ENCODE assay signal across 7 mouse cellular contexts in the genomic region with DNA sequence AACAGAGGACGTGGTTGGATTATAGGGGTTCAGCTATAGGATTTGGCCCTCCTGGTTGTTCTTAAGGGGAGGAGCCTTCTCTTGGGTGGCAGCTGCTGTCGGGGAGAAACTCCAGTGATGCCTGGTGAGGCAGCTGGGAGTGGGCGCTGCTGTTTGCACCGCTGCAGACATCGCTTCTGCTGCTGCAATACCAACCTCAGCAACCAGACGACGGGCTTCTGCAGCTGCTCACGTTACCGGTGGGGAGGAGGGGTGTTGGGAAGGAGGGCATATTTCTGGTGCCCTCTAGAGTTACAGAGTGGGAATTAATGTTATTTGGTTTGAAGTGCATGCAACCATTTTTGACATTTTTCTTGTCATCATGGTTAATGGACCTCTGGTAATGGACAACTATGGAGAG. TPM values are rescaled to one million over a fixed set of nuclear protein-coding genes. Genes with fewer than 3 reads are reported as not detected.
DNase-seq lines count a peak whose midpoint lies in the region; ATAC-seq and TF ChIP-seq lines count a peak whose summit lies in the region.

No protein-coding gene starts in this region.

- no peaks in the 10 kb centered on the region for H3K9me3 ChIP-seq in embryonic facial prominence, embryonic 10.5 days
- H3K9me3 ChIP-seq in limb, embryonic 11.5 days (ENCODE audit: control insufficient read depth, low read length) = no peaks in the 10 kb centered on the region; the same call in 1 of the 2 replicates
- no peaks in the 10 kb centered on the region; the same call in 1 of the 2 replicates for H3K9me3 ChIP-seq in midbrain, embryonic 13.5 days

- no peak for ATAC-seq in limb, embryonic 11.5 days (ENCODE audit: insufficient number of reproducible peaks, low FRiP score, low TSS enrichment, low read depth)
- ATAC-seq in midbrain, embryonic 13.5 days = peak; percentile 13; the same call in 1 of the 2 replicates

- H3K36me3 ChIP-seq in embryonic facial prominence, embryonic 10.5 days (replicated peaks) = peaks cover 48% of the 10 kb centered on the region
- peaks cover 2% of the 10 kb centered on the region for H3K36me3 ChIP-seq in limb, embryonic 11.5 days (ENCODE audit: control insufficient read depth, insufficient read depth, low read length)
- H3K36me3 ChIP-seq in midbrain, embryonic 13.5 days = peaks cover 18% of the 10 kb centered on the region
- H3K36me3 ChIP-seq in small intestine, adult 2 months (ENCODE audit: control insufficient read depth, insufficient read depth, low read length) = peaks cover 6% of the 10 kb centered on the region; the same call in 1 of the 2 replicates

- peak overlapping the region; percentile 84 for H3K4me3 ChIP-seq in embryonic facial prominence, embryonic 10.5 days
- H3K4me3 ChIP-seq in limb, embryonic 11.5 days (ENCODE audit: low read depth, low read length) = peak overlapping the region; percentile 61
- peak overlapping the region; percentile 80 for H3K4me3 ChIP-seq in midbrain, embryonic 13.5 days (replicated peaks)
- H3K4me3 ChIP-seq in small intestine, adult 2 months (ENCODE audit: low read depth, low read length) = peak overlapping the region; percentile 99

- DNase-seq in adrenal gland, postnatal 10 days = peak; percentile 77
- DNase-seq in embryonic facial prominence, embryonic 10.5 days (ENCODE audit: low spot score) = peak; percentile 86
- DNase-seq in heart, adult 11 months = peak; percentile 96
- peak; percentile 65 for DNase-seq in kidney, adult 18-20 months
- DNase-seq in limb, embryonic 11.5 days (ENCODE audit: low spot score) = peak; percentile 84

- H3K4me2 ChIP-seq in limb, embryonic 11.5 days (ENCODE audit: low read depth, severe bottlenecking) = peak overlapping the region; percentile 44
- H3K4me2 ChIP-seq in midbrain, embryonic 13.5 days (replicated peaks) = peak overlapping the region; percentile 68

- H3K27ac ChIP-seq in embryonic facial prominence, embryonic 10.5 days (replicated peaks) = peak overlapping the region; percentile 99
- 0 out of 2 replicates have a peak overlapping the region, but pooled peaks have one; percentile 90 for H3K27ac ChIP-seq in limb, embryonic 11.5 days (replicated peaks; ENCODE audit: low read depth, low read length)
- H3K27ac ChIP-seq in midbrain, embryonic 13.5 days = peak overlapping the region; percentile 99
- no peak overlapping the region for H3K27ac ChIP-seq in small intestine, adult 2 months (ENCODE audit: insufficient read depth, low read depth, low read length)

- 0 out of 2 replicates have a peak overlapping the region, but pooled peaks have one; percentile 28 for H3K9ac ChIP-seq in limb, embryonic 11.5 days (ENCODE audit: low read length)
- H3K9ac ChIP-seq in midbrain, embryonic 13.5 days (replicated peaks) = peak overlapping the region; percentile 94

- TF ChIP-seq CTCF in small intestine, adult 2 months (IDR thresholded peaks at IDR 0.05; ENCODE audit: extremely low read depth, insufficient read length, insufficient replicate concordance, low read depth, low read length) = peak; percentile 72; the same call in 1 of the 2 replicates

- no peak for TF ChIP-seq POLR2A in small intestine, adult 2 months (IDR thresholded peaks at IDR 0.05; ENCODE audit: low read depth, low read length)

- WGBS in embryonic facial prominence, embryonic 10.5 days = 1% methylated on average over 9 of the region's 9 CpGs
- under 1% methylated on average over 9 of the region's 9 CpGs for WGBS in limb, embryonic 11.5 days
- under 1% methylated on average over 9 of the region's 9 CpGs for WGBS in midbrain, embryonic 13.5 days
- 0% methylated on average over 9 of the region's 9 CpGs for WGBS in small intestine, adult 2 months

- no peaks in the 10 kb centered on the region for H3K27me3 ChIP-seq in embryonic facial prominence, embryonic 10.5 days (replicated peaks; ENCODE audit: low read depth, poor library complexity, severe bottlenecking)
- no peaks in the 10 kb centered on the region for H3K27me3 ChIP-seq in limb, embryonic 11.5 days (ENCODE audit: control insufficient read depth, insufficient read depth, low read length)
- H3K27me3 ChIP-seq in midbrain, embryonic 13.5 days = no peaks in the 10 kb centered on the region
- H3K27me3 ChIP-seq in small intestine, adult 2 months (ENCODE audit: control insufficient read depth, insufficient read depth, low read length) = no peaks in the 10 kb centered on the region

- peaks cover 13% of the 10 kb centered on the region for H3K4me1 ChIP-seq in embryonic facial prominence, embryonic 10.5 days
- H3K4me1 ChIP-seq in limb, embryonic 11.5 days (ENCODE audit: control insufficient read depth, insufficient read depth, low read length) = peaks cover 4% of the 10 kb centered on the region; the same call in 1 of the 2 replicates
- H3K4me1 ChIP-seq in midbrain, embryonic 13.5 days (replicated peaks) = peaks cover 26% of the 10 kb centered on the region
- H3K4me1 ChIP-seq in small intestine, adult 2 months (ENCODE audit: control insufficient read depth, insufficient read depth, insufficient read length, low read length) = peaks cover 9% of the 10 kb centered on the region

RNA-seq across cellular contexts. Expression of gene Zmym2, which starts 1.4 kb away (rescaled TPM):
- total RNA-seq in adrenal gland, postnatal 10 days (2021) = 10 to 100 TPM; 42.5 to 55.0 TPM
- 67.5 and 67.7 TPM in 2 replicates for polyA plus RNA-seq in embryonic facial prominence, embryonic 10.5 days (2016; fragmentation: Nextera tagmentation; extraction: Ambion mirVana)
- 60.1 and 67.0 TPM in 2 replicates for polyA plus RNA-seq in limb, embryonic 11.5 days (2014; fragmentation: Nextera tagmentation; extraction: Ambion mirVana)
- 84.8 and 85.8 TPM in 2 replicates for polyA plus RNA-seq in midbrain, embryonic 13.5 days (2015; fragmentation: Nextera tagmentation; extraction: Ambion mirVana)
- 0.57 and 1.6 TPM in 2 replicates for polyA plus RNA-seq in small intestine, adult 2 months (2012; rRNA removed)

Comparison
In these comparisons a context has a peak if more than half of its experiments do, and no peak if none do; other contexts are left out.
1. RNA of gene Zmym2, which starts 1.4 kb away (polyA plus RNA-seq): 84.8 to 85.8 TPM in midbrain, embryonic 13.5 days, 67.5 to 67.7 TPM in embryonic facial prominence, embryonic 10.5 days and 60.1 to 67.0 TPM in limb, embryonic 11.5 days; 0.57 to 1.6 TPM in small intestine, adult 2 months; every median in the first group is over 10 times any median in the second.
2. Peak in every context shown above with its lines, with median percentiles within 50 percentile points of each other: DNase-seq and H3K4me3 ChIP-seq.